Mouse (Mus musculus) liver, postnatal 0 days (tissue): ENCODE results near the gene Klf11. TPM values are rescaled to one million over a fixed set of nuclear protein-coding genes. Genes with fewer than 3 reads are reported as not detected.

Experiments used
- ATAC-seq: fragments of 200-750 bp; cut with Nextera tagmentation; 2 replicates; pipeline ENCODE4 v1.8.0; 2017; ENCODE audit warnings: mild to moderate bottlenecking, moderate library complexity
- DNase-seq: peaks from one replicate; pipeline ENCODE4 v3.0.0-alpha.2; 2016
- H3K27ac ChIP-seq: fragments of 300-500 bp; sonication (generic); 2 replicates; pipeline ENCODE4 v1.5.1; 2014; ENCODE audit warnings: antibody characterized with exemption, moderate library complexity, mild to moderate bottlenecking, low read depth
- H3K27me3 ChIP-seq: fragments of 300-500 bp; sonication (generic); 2 replicates; pipeline ENCODE4 v1.6.1; 2014; ENCODE audit warnings: low read length, control low read depth, mixed read lengths; ENCODE audit not compliant: insufficient read depth
- H3K36me3 ChIP-seq: fragments of 300-500 bp; sonication (generic); replicated peaks from 2 replicates; pipeline ENCODE4 v1.6.1; 2014; ENCODE audit warnings: mild to moderate bottlenecking, control low read depth, low read length, moderate library complexity, mixed read lengths; ENCODE audit not compliant: insufficient read depth
- H3K4me1 ChIP-seq: fragments of 300-500 bp; sonication (generic); 2 replicates; pipeline ENCODE4 v1.6.1; 2014; ENCODE audit warnings: antibody characterized with exemption, mild to moderate bottlenecking, control low read depth; ENCODE audit not compliant: insufficient read depth
- H3K4me2 ChIP-seq: fragments of 300-500 bp; sonication (generic); 2 replicates; pipeline ENCODE4 v1.6.1; 2014; ENCODE audit warnings: low read depth, mild to moderate bottlenecking, low read length, moderate library complexity, mixed read lengths
- H3K4me3 ChIP-seq: fragments of 300-500 bp; sonication (generic); 2 replicates; pipeline ENCODE4 v1.5.1; 2014; ENCODE audit warnings: low read depth, low read length
- H3K9ac ChIP-seq: fragments of 300-500 bp; sonication (generic); replicated peaks from 2 replicates; pipeline ENCODE4 v1.6.1; 2014; ENCODE audit warnings: mild to moderate bottlenecking, moderate library complexity
- H3K9me3 ChIP-seq: fragments of 300-500 bp; sonication (generic); 2 replicates; pipeline ENCODE4 v1.6.1; 2016; ENCODE audit warnings: mild to moderate bottlenecking, control low read depth, low read length, mixed read lengths
- CTCF ChIP-seq: sonication (generic); IDR thresholded peaks from 2 replicates; pipeline ENCODE4 v1.5.1; 2016; ENCODE audit warnings: antibody characterized with exemption, low read depth
- EP300 ChIP-seq: IDR thresholded peaks from 2 replicates; pipeline ENCODE4 v1.6.1; 2016; ENCODE audit warnings: antibody characterized with exemption, low read depth, mild to moderate bottlenecking
- WGBS: fragments of 180-500 bp; shearing (Covaris S2); extraction: QIAGEN DNeasy Blood & Tissue Kit; methylation state at CpG from one replicate; pipeline ENCODE4 v1.1.7; 2014; ENCODE audit not compliant: insufficient replicate concordance; 5-methylcytosine and 5-hydroxymethylcytosine counted together
- polyA plus RNA-seq: library from polyadenylated mRNA; unstranded; fragments of >200 nt; fragmentation: Nextera tagmentation; extraction: Ambion mirVana; gene quantifications from 2 replicates; pipeline ENCODE4 v1.2.1, GENCODE M21; 2015

Klf11 gene
- polyA plus RNA-seq, 1 experiment from 2014 or later: 5.3 TPM

DNA sequence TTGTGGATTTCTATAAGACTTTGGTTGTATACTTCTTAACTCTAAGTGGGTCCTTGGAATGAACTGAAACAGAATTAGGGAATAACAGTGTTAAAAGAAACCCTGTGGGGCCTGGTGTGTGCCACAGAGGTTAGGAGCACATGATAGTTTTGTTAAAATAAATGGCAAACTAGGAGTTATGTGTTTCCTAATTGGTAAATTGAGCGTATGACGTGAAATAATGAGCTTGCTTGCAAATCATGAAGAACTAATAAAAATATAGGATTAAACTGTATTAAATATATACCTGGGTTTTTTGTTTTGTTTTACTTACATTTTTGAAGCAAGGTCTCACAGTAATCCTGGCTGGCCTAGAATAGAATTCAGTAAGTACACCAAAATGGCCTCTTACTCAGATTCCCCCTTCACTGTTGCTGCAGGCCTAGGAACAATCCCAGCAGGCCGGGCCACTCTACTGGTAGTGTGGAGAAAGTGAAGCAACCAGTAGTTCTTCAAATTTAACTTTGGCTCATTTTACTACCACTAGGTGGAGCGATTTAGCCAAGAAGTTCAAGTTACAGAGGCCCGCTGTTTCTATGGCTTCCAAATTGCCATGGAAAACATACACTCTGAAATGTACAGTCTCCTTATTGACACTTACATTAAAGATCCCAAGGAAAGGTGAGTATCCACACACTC lies 58.9 kb downstream of the Klf11 start:
- Histone ChIP-seq H3K4me2 (peak overlapping the region; percentile 94), H3K9me3 (no peaks in the 10 kb centered on the region), H3K9ac (peak overlapping the region; percentile 91), H3K4me1 (peaks cover 41% of the 10 kb centered on the region), H3K27ac (peak overlapping the region; percentile 80; the same call in 1 of the 2 replicates), H3K27me3 (no peaks in the 10 kb centered on the region), H3K4me3 (peak overlapping the region; percentile 98), H3K36me3 (peaks cover 44% of the 10 kb centered on the region)
- WGBS: 30% methylated on average over 5 of the region's 5 CpGs
- DNase-seq (peak; percentile 56), ATAC-seq (peak; percentile 35)
- TF ChIP-seq CTCF: peak; percentile 81
- TF ChIP-seq EP300: no peak

DNA sequence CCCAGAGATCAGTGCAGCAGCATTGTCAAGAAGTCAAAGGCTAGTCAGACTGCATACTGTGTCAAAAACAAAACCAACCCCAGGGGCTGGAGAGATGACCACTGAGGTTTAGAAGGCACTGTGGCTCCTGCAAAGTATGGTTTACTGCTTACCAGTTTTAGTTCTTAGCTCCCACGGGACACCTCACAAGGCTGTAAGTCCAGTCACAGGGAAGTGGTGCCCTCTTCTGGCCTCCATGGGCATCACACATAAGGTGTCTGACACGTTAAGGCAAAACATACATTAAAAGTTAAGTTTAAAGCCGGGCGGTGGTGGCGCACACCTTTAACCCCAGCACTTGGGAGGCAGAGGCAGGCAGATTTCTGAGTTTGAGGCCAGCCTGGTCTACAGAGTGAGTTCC lies 59.6 kb downstream of the Klf11 start:
- TF ChIP-seq EP300 (no peak), CTCF (peak; percentile 76)
- no peaks in the 10 kb centered on the region for H3K27me3 ChIP-seq
- peak overlapping the region; percentile 19; the same call in 1 of the 2 replicates for H3K27ac ChIP-seq
- peak overlapping the region; percentile 91; the same call in 1 of the 2 replicates for H3K9ac ChIP-seq
- H3K9me3 ChIP-seq: no peaks in the 10 kb centered on the region
- H3K4me3 ChIP-seq: peak overlapping the region; percentile 98
- DNase-seq (peak; percentile 74), ATAC-seq (no peak)
- peak overlapping the region; percentile 94 for H3K4me2 ChIP-seq
- peaks cover 45% of the 10 kb centered on the region for H3K36me3 ChIP-seq
- 58% methylated on average over 5 of the region's 5 CpGs for WGBS
- peaks cover 34% of the 10 kb centered on the region for H3K4me1 ChIP-seq

Other genes starting within 250 kb of the Klf11 start
- 6.9 and 7.3 TPM in 2 replicates for gene Taf1b, start 152.9 kb upstream of the Klf11 start, polyA plus RNA-seq
- 0.20 and 0.23 TPM in 2 replicates for gene Grhl1, start 79.0 kb upstream of the Klf11 start, polyA plus RNA-seq
- 0.31 and 0.50 TPM in 2 replicates for gene Cys1, start 30.5 kb downstream of the Klf11 start, polyA plus RNA-seq
- 235 and 276 TPM in 2 replicates for gene Rrm2, start 57.0 kb downstream of the Klf11 start, polyA plus RNA-seq
- 1.9 and 2.0 TPM in 2 replicates for gene Mboat2, start 179.6 kb downstream of the Klf11 start, polyA plus RNA-seq